Mouse (Mus musculus) embryonic facial prominence, embryonic 12.5 days (tissue): ENCODE measurements around the gene Gm6408. TPM values are rescaled to one million over a fixed set of nuclear protein-coding genes. Genes with fewer than 3 reads are reported as not detected.
"Not testable (repeated sequence)": the region's sequence is repeated elsewhere in the genome, so short reads cannot be mapped to it uniquely, and the experiment has no call there.

Experiments used
- ATAC-seq: fragments of 200-750 bp; cut with Nextera tagmentation; 2 replicates; pipeline ENCODE4 v1.8.0; 2017; ENCODE audit not compliant: insufficient number of reproducible peaks, insufficient read depth, low FRiP score, low TSS enrichment
- H3K27ac ChIP-seq: fragments of 300-500 bp; sonication (generic); 2 replicates; pipeline ENCODE4 v1.5.1; 2016; ENCODE audit warnings: mild to moderate bottlenecking
- H3K27me3 ChIP-seq: fragments of 300-500 bp; sonication (generic); 2 replicates; pipeline ENCODE4 v1.6.1; 2016; ENCODE audit warnings: mild to moderate bottlenecking, moderate library complexity
- H3K36me3 ChIP-seq: fragments of 300-500 bp; sonication (generic); 2 replicates; pipeline ENCODE4 v1.6.1; 2016; ENCODE audit warnings: mild to moderate bottlenecking
- H3K4me1 ChIP-seq: fragments of 300-500 bp; sonication (generic); 2 replicates; pipeline ENCODE4 v1.6.1; 2016
- H3K4me2 ChIP-seq: fragments of 300-500 bp; sonication (generic); replicated peaks from 2 replicates; pipeline ENCODE4 v1.6.1; 2016; ENCODE audit warnings: mild to moderate bottlenecking, moderate library complexity
- H3K4me3 ChIP-seq: fragments of 300-500 bp; sonication (generic); 2 replicates; pipeline ENCODE4 v1.5.1; 2016; ENCODE audit warnings: mild to moderate bottlenecking
- H3K9ac ChIP-seq: fragments of 300-500 bp; sonication (generic); 2 replicates; pipeline ENCODE4 v1.6.1; 2016; ENCODE audit warnings: mild to moderate bottlenecking, moderate library complexity
- H3K9me3 ChIP-seq: fragments of 300-500 bp; sonication (generic); 2 replicates; pipeline ENCODE4 v1.6.1; 2016; ENCODE audit warnings: mild to moderate bottlenecking, moderate library complexity
- WGBS: fragments of 180-500 bp; shearing (Covaris S2); methylation state at CpG from one replicate; pipeline ENCODE4 v1.1.7; 2016; 5-methylcytosine and 5-hydroxymethylcytosine counted together
- polyA plus RNA-seq: library from polyadenylated mRNA; unstranded; fragments of >200 nt; fragmentation: Nextera tagmentation; extraction: Ambion mirVana; gene quantifications from 2 replicates; pipeline ENCODE4 v1.2.1, GENCODE M21; 2016

Gene Gm6408
- polyA plus RNA-seq, 1 experiment from 2014 or later: not detected

DNA sequence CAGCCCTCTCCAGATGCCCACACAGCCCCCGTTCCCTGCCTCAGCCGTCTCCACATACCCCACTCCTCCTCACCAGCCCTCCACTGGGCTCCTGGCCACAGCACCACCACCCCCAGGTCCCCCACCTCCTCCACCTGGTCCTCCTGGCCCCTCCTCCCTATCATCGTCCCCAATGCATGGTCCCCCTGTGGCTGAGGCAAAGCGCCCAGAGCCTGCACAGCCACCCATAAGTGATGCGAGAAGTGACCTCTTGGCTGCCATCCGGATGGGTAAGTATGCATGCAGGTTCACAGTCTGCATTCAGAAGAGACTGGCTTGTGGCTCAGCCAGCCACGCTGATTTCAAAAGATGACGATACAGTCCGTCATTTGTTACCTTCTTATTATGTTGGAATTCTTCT is 13.5 kb upstream of the Gm6408 start:
- Histone ChIP-seq H3K27me3 (no peaks in the 10 kb centered on the region), H3K4me1 (no peaks in the 10 kb centered on the region), H3K4me2 (no peak overlapping the region), H3K9me3 (no peaks in the 10 kb centered on the region), H3K36me3 (peaks cover 7% of the 10 kb centered on the region), H3K27ac (no peak overlapping the region), H3K9ac (no peak overlapping the region), H3K4me3 (no peak overlapping the region)
- no peak for ATAC-seq
- WGBS: 97% methylated on average over 9 of the region's 9 CpGs

DNA sequence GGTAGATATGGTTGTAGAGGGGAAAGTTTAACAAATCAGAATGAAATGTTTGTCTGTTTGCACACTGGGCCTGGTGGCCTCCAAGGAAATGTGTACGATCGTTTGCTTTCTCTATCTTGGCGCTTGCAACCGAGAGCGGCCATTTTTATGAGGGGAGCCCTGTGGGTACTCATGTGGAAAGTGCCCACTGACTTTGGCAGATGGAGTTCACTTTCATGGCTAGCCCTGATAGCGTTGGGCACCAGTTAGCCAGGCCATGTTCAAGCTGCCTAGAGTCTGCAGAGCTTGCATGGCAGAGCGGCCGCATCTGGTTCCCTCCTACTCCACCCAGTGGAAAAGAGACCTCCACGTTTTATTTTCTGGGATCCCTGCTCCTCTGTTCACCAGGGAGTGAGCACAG is 10.9 kb upstream of the Gm6408 start:
- Histone ChIP-seq H3K4me3 (no peak overlapping the region), H3K9me3 (no peaks in the 10 kb centered on the region), H3K4me2 (no peak overlapping the region), H3K36me3 (peaks cover 7% of the 10 kb centered on the region), H3K4me1 (no peaks in the 10 kb centered on the region), H3K9ac (no peak overlapping the region), H3K27me3 (no peaks in the 10 kb centered on the region), H3K27ac (no peak overlapping the region)
- WGBS: 90% methylated on average over 9 of the region's 9 CpGs
- no peak for ATAC-seq

DNA sequence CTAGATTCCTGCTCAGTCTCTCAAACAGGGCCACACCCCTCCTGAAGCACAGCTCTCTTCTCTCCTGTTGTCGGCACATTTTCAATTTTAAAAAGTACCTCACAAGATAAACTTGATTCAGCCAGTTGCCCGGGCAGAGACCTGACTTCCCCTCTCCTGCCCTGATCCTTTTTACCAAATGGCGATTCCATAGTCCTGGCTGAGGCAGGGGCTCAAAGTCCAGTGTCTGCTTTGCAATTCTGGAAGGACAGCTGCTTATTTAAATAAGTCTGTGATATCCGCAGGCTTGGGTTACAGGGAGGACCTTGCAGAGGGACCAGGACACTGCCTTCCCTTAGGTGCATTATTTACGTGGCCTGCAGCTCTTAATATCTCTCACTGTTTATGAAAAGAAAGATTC is 10.5 kb upstream of the Gm6408 start:
- 90% methylated on average over 5 of the region's 5 CpGs for WGBS
- Histone ChIP-seq H3K27me3 (no peaks in the 10 kb centered on the region), H3K4me3 (no peak overlapping the region), H3K4me2 (no peak overlapping the region), H3K9ac (no peak overlapping the region), H3K9me3 (no peaks in the 10 kb centered on the region), H3K36me3 (peaks cover 7% of the 10 kb centered on the region), H3K27ac (no peak overlapping the region), H3K4me1 (no peaks in the 10 kb centered on the region)
- no peak for ATAC-seq

DNA sequence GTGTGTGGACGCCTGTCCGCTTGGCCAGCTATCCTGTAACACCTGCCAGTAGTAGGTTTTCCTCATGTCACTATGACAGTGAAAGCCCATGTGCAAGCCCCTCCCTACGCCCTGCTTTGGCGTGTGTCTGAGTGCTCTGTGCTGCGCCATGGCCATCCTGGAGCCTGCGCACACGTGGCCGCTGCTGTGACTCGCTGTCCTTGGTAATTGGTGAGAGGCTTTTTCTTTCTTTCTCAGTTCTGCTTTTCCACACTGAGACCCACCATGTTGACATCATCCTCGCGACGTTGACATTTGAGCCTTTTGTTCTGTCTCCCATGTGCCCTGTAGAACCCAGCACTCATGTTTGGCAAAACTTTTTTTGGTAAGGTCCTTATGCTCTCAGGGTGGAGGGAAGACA is 9.9 kb upstream of the Gm6408 start:
- Histone ChIP-seq H3K27ac (no peak overlapping the region), H3K9ac (no peak overlapping the region), H3K4me1 (no peaks in the 10 kb centered on the region), H3K27me3 (no peaks in the 10 kb centered on the region), H3K36me3 (peaks cover 5% of the 10 kb centered on the region), H3K4me2 (no peak overlapping the region), H3K4me3 (no peak overlapping the region), H3K9me3 (no peaks in the 10 kb centered on the region)
- WGBS: 90% methylated on average over 12 of the region's 12 CpGs
- ATAC-seq: no peak

DNA sequence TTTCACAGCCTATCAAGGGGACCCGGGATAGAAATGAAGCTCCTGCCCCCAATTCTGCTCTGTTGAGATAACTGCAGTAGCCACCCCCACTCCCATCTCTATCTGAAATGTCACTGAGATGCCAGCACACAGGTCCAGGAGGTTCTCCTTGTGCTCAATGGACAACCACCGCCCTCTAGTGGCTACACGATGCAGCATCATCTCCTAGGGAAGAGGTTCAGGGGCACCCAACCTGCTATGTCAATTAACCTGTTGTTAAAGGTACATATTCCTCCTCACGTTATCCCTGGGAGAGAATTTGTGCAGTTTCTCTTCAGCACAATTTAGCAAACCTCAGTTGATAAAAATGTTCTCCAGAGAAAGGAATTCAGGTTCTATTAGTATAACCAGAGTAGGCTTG is 2.2 kb upstream of the Gm6408 start:
- not testable (repeated sequence) for H3K9me3 ChIP-seq, H3K27me3 ChIP-seq, ATAC-seq, H3K9ac ChIP-seq, H3K4me2 ChIP-seq, H3K27ac ChIP-seq, H3K4me3 ChIP-seq, H3K4me1 ChIP-seq, H3K36me3 ChIP-seq
- WGBS: 9% methylated on average over 4 of the region's 4 CpGs

DNA sequence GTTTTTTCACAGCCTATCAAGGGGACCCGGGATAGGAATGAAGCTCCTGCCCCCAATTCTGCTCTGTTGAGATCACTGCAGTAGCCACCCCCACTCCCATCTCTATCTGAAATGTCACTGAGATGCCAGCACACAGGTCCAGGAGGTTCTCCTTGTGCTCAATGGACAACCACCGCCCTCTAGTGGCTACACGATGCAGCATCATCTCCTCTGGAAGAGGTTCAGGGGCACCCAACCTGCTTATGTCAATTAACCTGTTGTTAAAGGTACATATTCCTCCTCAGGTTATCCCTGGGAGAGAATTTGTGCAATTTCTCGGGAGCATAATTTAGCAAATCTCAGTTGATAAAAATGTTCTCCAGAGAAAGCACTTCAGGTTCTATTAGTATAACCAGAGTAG is 7.2 kb downstream of the Gm6408 start:
- 17% methylated on average over 3 of the region's 4 CpGs for WGBS
- not testable (repeated sequence) for H3K27me3 ChIP-seq, H3K4me3 ChIP-seq, H3K4me2 ChIP-seq, H3K27ac ChIP-seq, H3K9me3 ChIP-seq, H3K4me1 ChIP-seq, H3K9ac ChIP-seq, H3K36me3 ChIP-seq, ATAC-seq

DNA sequence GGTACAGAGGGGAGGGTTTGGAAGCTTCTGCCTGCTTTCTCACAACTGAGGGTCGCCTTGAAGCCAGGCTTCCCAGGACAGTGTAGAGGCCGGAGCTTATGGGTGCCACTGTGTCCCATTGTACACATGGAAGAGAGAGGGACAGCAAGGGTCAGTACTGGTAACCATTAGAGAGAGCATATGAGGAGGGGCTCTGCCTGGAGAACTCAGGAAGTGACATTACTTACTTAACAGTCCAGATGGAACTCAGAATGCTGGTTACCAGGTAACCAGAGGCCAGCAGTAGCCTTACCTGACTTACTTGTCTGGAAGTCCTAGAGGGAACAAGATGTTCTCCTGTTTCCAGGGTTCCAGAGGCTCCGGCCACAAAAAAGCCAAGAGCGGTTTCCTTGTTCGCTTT is 9.3 kb downstream of the Gm6408 start, which contains the start of gene Gm6370:
TSS of gene Gm6370 (plus strand) at position 301 of the 400 bp plus-strand sequence.
- H3K27ac ChIP-seq, H3K4me1 ChIP-seq, H3K4me2 ChIP-seq, H3K9ac ChIP-seq, ATAC-seq, H3K27me3 ChIP-seq, H3K9me3 ChIP-seq, H3K4me3 ChIP-seq, H3K36me3 ChIP-seq: not testable (repeated sequence)
- no CpG with 5 or more reads among the region's 5 CpGs for WGBS

DNA sequence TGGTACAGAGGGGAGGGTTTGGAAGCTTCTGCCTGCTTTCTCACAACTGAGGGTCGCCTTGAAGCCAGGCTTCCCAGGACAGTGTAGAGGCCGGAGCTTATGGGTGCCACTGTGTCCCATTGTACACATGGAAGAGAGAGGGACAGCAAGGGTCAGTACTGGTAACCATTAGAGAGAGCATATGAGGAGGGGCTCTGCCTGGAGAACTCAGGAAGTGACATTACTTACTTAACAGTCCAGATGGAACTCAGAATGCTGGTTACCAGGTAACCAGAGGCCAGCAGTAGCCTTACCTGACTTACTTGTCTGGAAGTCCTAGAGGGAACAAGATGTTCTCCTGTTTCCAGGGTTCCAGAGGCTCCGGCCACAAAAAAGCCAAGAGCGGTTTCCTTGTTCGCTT is 20.3 kb downstream of the Gm6408 start, which contains the start of gene 4930449I24Rik:
TSS of gene 4930449I24Rik (plus strand) at position 301 of the 400 bp plus-strand sequence.
- not testable (repeated sequence) for H3K9ac ChIP-seq, H3K4me1 ChIP-seq, H3K36me3 ChIP-seq, H3K27me3 ChIP-seq, H3K4me3 ChIP-seq, H3K27ac ChIP-seq, H3K4me2 ChIP-seq, ATAC-seq, H3K9me3 ChIP-seq
- WGBS: no CpG with 5 or more reads among the region's 5 CpGs

DNA sequence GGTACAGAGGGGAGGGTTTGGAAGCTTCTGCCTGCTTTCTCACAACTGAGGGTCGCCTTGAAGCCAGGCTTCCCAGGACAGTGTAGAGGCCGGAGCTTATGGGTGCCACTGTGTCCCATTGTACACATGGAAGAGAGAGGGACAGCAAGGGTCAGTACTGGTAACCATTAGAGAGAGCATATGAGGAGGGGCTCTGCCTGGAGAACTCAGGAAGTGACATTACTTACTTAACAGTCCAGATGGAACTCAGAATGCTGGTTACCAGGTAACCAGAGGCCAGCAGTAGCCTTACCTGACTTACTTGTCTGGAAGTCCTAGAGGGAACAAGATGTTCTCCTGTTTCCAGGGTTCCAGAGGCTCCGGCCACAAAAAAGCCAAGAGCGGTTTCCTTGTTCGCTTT is 32.1 kb downstream of the Gm6408 start, which contains the start of gene Gm3402:
TSS of gene Gm3402 (plus strand) at position 301 of the 400 bp plus-strand sequence.
- H3K9me3 ChIP-seq, H3K4me2 ChIP-seq, H3K9ac ChIP-seq, ATAC-seq, H3K27me3 ChIP-seq, H3K4me3 ChIP-seq, H3K27ac ChIP-seq, H3K4me1 ChIP-seq, H3K36me3 ChIP-seq: not testable (repeated sequence)
- 100% methylated on average over 1 of the region's 5 CpGs for WGBS

DNA sequence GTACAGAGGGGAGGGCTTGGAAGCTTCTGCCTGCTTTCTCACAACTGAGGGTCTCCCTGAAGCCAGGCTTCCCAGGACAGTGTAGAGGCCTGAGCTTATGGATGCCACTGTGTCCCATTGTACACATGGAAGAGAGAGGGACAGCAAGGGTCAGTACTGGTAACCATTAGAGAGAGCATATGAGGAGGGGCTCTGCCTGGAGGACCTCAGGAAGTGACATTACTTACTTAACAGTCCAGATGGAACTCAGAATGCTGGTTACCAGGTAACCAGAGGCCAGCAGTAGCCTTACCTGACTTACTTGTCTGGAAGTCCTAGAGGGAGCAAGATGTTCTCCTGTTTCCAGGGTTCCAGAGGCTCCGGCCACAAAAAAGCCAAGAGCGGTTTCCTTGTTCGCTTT is 43.7 kb downstream of the Gm6408 start, which contains the start of gene Gm3404:
TSS of gene Gm3404 (plus strand) at position 301 of the 400 bp plus-strand sequence.
- not testable (repeated sequence) for H3K36me3 ChIP-seq, H3K4me1 ChIP-seq, ATAC-seq, H3K27me3 ChIP-seq, H3K4me2 ChIP-seq, H3K4me3 ChIP-seq, H3K9me3 ChIP-seq, H3K9ac ChIP-seq, H3K27ac ChIP-seq
- WGBS: 94% methylated on average over 3 of the region's 3 CpGs

Other genes starting within 250 kb of the Gm6408 start
- gene Wasf3, start 97.0 kb upstream of the Gm6408 start, polyA plus RNA-seq: 5.4 and 5.5 TPM in 2 replicates
- not detected in 2 replicates for gene Gm6370, start 9.4 kb downstream of the Gm6408 start, polyA plus RNA-seq
- not detected in 2 replicates for gene 4930449I24Rik, start 20.4 kb downstream of the Gm6408 start, polyA plus RNA-seq
- gene Gm3402, start 32.2 kb downstream of the Gm6408 start, polyA plus RNA-seq: not detected in 2 replicates
- not detected in 2 replicates for gene Gm3404, start 43.8 kb downstream of the Gm6408 start, polyA plus RNA-seq
- gene Gm3409, start 55.7 kb downstream of the Gm6408 start, polyA plus RNA-seq: not detected in 2 replicates
- not detected in 2 replicates for gene Gm3415, start 74.2 kb downstream of the Gm6408 start, polyA plus RNA-seq
- 0.18 TPM in 1 of 2 replicates, not detected in the other for gene Gpr12, start 103.3 kb downstream of the Gm6408 start, polyA plus RNA-seq